ENCODE assay signal across 21 mouse cellular contexts in genomic region chr5:17898948-17899347, GRCm38 (mm10). TPM values are rescaled to one million over a fixed set of nuclear protein-coding genes. Genes with fewer than 3 reads are reported as not detected.
A peak's percentile ranks its signal among the peaks of the same experiment; 100 is the strongest.
DNase-seq lines count a peak whose midpoint lies in the region; ATAC-seq and TF ChIP-seq lines count a peak whose summit lies in the region.
"Had no signal": no experiment of that assay in that cellular context is flagged by ENCODE, and none has a peak within 500 bp of the region (broad histone marks: within the 10 kb centered on the region; RNA-seq: fewer than 3 reads in every experiment).

No protein-coding gene starts in this region.

- no peak overlapping the region for H3K4me3 ChIP-seq in heart, embryonic 14.5 days (ENCODE audit: control insufficient read depth in 1 of 2, insufficient read depth in 1 of 2, low read depth in 1 of 2, low read length in 2 of 2)
- H3K4me3 ChIP-seq in lung, embryonic 14.5 days (ENCODE audit: low read depth, low read length) = no peak overlapping the region
- H3K4me3 ChIP-seq in lung, adult 2 months (replicated peaks; ENCODE audit: extremely low read depth, low read depth, low read length) = no peak overlapping the region
- no peak overlapping the region for H3K4me3 ChIP-seq in liver, embryonic 14.5 days (ENCODE audit: insufficient read depth in 1 of 2, low read depth in 2 of 2, low read length in 2 of 2)
- H3K4me3 ChIP-seq in liver, postnatal 0 days (ENCODE audit: low read depth, low read length) = no peak overlapping the region
- H3K4me3 ChIP-seq: embryonic facial prominence, embryonic 12.5 days; hindbrain, embryonic 10.5 days; intestine, embryonic 15.5 days; limb, embryonic 10.5 days; megakaryocyte, embryonic 14.5 days had no signal

- no peak overlapping the region for H3K4me2 ChIP-seq in heart, embryonic 14.5 days (ENCODE audit: low read length)
- H3K4me2 ChIP-seq in lung, embryonic 14.5 days = no peak overlapping the region
- H3K4me2 ChIP-seq in liver, embryonic 14.5 days (ENCODE audit: low read depth) = no peak overlapping the region
- no peak overlapping the region for H3K4me2 ChIP-seq in liver, postnatal 0 days (ENCODE audit: low read depth, low read length)
- H3K4me2 ChIP-seq: embryonic facial prominence, embryonic 12.5 days; intestine, embryonic 15.5 days had no signal

- no peaks in the 10 kb centered on the region for H3K27me3 ChIP-seq in heart, embryonic 14.5 days (ENCODE audit: control insufficient read depth, insufficient read depth, low read length)
- no peaks in the 10 kb centered on the region for H3K27me3 ChIP-seq in lung, embryonic 14.5 days (ENCODE audit: insufficient read depth, low read length)
- no peaks in the 10 kb centered on the region for H3K27me3 ChIP-seq in liver, embryonic 14.5 days (ENCODE audit: control insufficient read depth, insufficient read depth, low read length)
- H3K27me3 ChIP-seq in liver, postnatal 0 days (ENCODE audit: insufficient read depth, low read length) = no peaks in the 10 kb centered on the region
- H3K27me3 ChIP-seq: embryonic facial prominence, embryonic 12.5 days; intestine, embryonic 15.5 days; megakaryocyte, embryonic 14.5 days had no signal

- 47% methylated on average over 3 of the region's 3 CpGs for WGBS in heart, embryonic 14.5 days
- 41% methylated on average over 3 of the region's 3 CpGs for WGBS in lung, embryonic 14.5 days
- WGBS in lung, adult 2 months = 40% methylated on average over 3 of the region's 3 CpGs
- WGBS in liver, embryonic 14.5 days (ENCODE audit: insufficient replicate concordance) = 23% methylated on average over 3 of the region's 3 CpGs
- 37% methylated on average over 3 of the region's 3 CpGs for WGBS in liver, postnatal 0 days (ENCODE audit: insufficient replicate concordance)

- H3K9ac ChIP-seq in heart, embryonic 14.5 days (ENCODE audit: low read length) = no peak overlapping the region
- no peak overlapping the region for H3K9ac ChIP-seq in lung, embryonic 14.5 days
- H3K9ac ChIP-seq in liver, embryonic 14.5 days (replicated peaks) = no peak overlapping the region
- H3K9ac ChIP-seq in liver, postnatal 0 days (replicated peaks) = no peak overlapping the region
- H3K9ac ChIP-seq: embryonic facial prominence, embryonic 12.5 days; intestine, embryonic 15.5 days had no signal

- no peak for TF ChIP-seq EP300 in liver, embryonic 14.5 days (IDR thresholded peaks at IDR 0.05; ENCODE audit: low read depth)
- peak; percentile 62 for TF ChIP-seq EP300 in liver, postnatal 0 days (IDR thresholded peaks at IDR 0.05; ENCODE audit: low read depth)

- peaks cover 0 to 2% of the 10 kb centered on the region in 2 experiments; a peak in 2 of 4 replicates for H3K4me1 ChIP-seq in heart, embryonic 14.5 days (ENCODE audit: control insufficient read depth in 2 of 2, insufficient read depth in 2 of 2, low read length in 2 of 2)
- no peaks in the 10 kb centered on the region for H3K4me1 ChIP-seq in lung, embryonic 14.5 days (ENCODE audit: insufficient read depth)
- H3K4me1 ChIP-seq in lung, adult 2 months (ENCODE audit: control insufficient read depth, insufficient read depth, low read length) = no peaks in the 10 kb centered on the region
- no peaks in the 10 kb centered on the region for H3K4me1 ChIP-seq in liver, embryonic 14.5 days (replicated peaks; ENCODE audit: control insufficient read depth in 2 of 2, insufficient read depth in 2 of 2, low read length in 1 of 2)
- H3K4me1 ChIP-seq in liver, postnatal 0 days (ENCODE audit: insufficient read depth) = no peaks in the 10 kb centered on the region
- H3K4me1 ChIP-seq: embryonic facial prominence, embryonic 12.5 days; hindbrain, embryonic 10.5 days; intestine, embryonic 15.5 days; megakaryocyte, embryonic 14.5 days had no signal

- intact Hi-C loops in heart, postnatal 36 days (cut with DNase I) = no loop called here
- intact Hi-C loops in left cerebral cortex, postnatal 4 days (cut with DNase I) = no loop called here

- DNase-seq in heart, postnatal 36 days = no peak
- DNase-seq in lung, embryonic 14.5 days = peak; percentile 56
- DNase-seq in lung, adult 2 months = no peak
- DNase-seq in liver, embryonic 14.5 days (ENCODE audit: low read depth in 3 of 3, low spot score in 3 of 3) = no peak
- no peak for DNase-seq in liver, postnatal 0 days
- no peak for DNase-seq in left cerebral cortex, postnatal 4 days
- DNase-seq: adrenal gland, adult 2 months; cerebellum, adult 18-20 months; cerebellum, postnatal 25 days; kidney, adult 8-10 months; kidney, postnatal 10 days; lung, adult 18-20 months; midbrain, embryonic 14.5 days; spleen, adult 18-20 months had no signal

- no peak for TF ChIP-seq CTCF in lung, embryonic 14.5 days (IDR thresholded peaks at IDR 0.05; ENCODE audit: low read depth)
- TF ChIP-seq CTCF in lung, adult 2 months (IDR thresholded peaks at IDR 0.05; ENCODE audit: insufficient read depth, low read length) = no peak
- no peak for TF ChIP-seq CTCF in liver, embryonic 14.5 days (IDR thresholded peaks at IDR 0.05; ENCODE audit: low read depth)
- no peak for TF ChIP-seq CTCF in liver, postnatal 0 days (IDR thresholded peaks at IDR 0.05; ENCODE audit: low read depth)

- H3K27ac ChIP-seq in heart, embryonic 14.5 days (replicated peaks in 1 of 2; ENCODE audit: control insufficient read depth in 1 of 2, insufficient read depth in 1 of 2, low read depth in 2 of 2, low read length in 2 of 2) = peak overlapping the region in 1 of 2 experiments; percentile 50; a peak in 2 of 4 replicates
- H3K27ac ChIP-seq in lung, embryonic 14.5 days (ENCODE audit: low read depth) = no peak overlapping the region
- H3K27ac ChIP-seq in liver, embryonic 14.5 days = no peak overlapping the region
- H3K27ac ChIP-seq in liver, postnatal 0 days (ENCODE audit: low read depth) = no peak overlapping the region
- H3K27ac ChIP-seq: embryonic facial prominence, embryonic 12.5 days; hindbrain, embryonic 10.5 days; intestine, embryonic 15.5 days; limb, embryonic 10.5 days had no signal

- no peak for TF ChIP-seq POLR2A in lung, adult 2 months (IDR thresholded peaks at IDR 0.05; ENCODE audit: borderline replicate concordance, extremely low read depth, low read depth, low read length)

- no peaks in the 10 kb centered on the region for H3K36me3 ChIP-seq in heart, embryonic 14.5 days (ENCODE audit: control insufficient read depth, insufficient read depth, low read length)
- no peaks in the 10 kb centered on the region for H3K36me3 ChIP-seq in lung, embryonic 14.5 days (ENCODE audit: insufficient read depth)
- H3K36me3 ChIP-seq in liver, embryonic 14.5 days (replicated peaks; ENCODE audit: control insufficient read depth, insufficient read depth, low read depth) = no peaks in the 10 kb centered on the region
- H3K36me3 ChIP-seq in liver, postnatal 0 days (replicated peaks; ENCODE audit: insufficient read depth, low read length) = no peaks in the 10 kb centered on the region
- H3K36me3 ChIP-seq: embryonic facial prominence, embryonic 12.5 days; hindbrain, embryonic 10.5 days; intestine, embryonic 15.5 days; limb, embryonic 10.5 days had no signal

- 0 out of 2 replicates have a peak, but pooled peaks have one; percentile 17 for ATAC-seq in heart, embryonic 14.5 days (ENCODE audit: insufficient number of reproducible peaks, insufficient read depth, low FRiP score, low read depth)
- ATAC-seq in lung, embryonic 14.5 days (ENCODE audit: insufficient read depth) = no peak
- peak; percentile 33; the same call in 1 of the 2 replicates for ATAC-seq in liver, embryonic 14.5 days (ENCODE audit: insufficient read depth)
- ATAC-seq in liver, postnatal 0 days = peak; percentile 48
- ATAC-seq: hindbrain, embryonic 16.5 days; intestine, embryonic 15.5 days had no signal

- H3K9me3 ChIP-seq in heart, embryonic 14.5 days (ENCODE audit: control insufficient read depth, low read length) = no peaks in the 10 kb centered on the region
- no peaks in the 10 kb centered on the region for H3K9me3 ChIP-seq in lung, embryonic 14.5 days (ENCODE audit: low read depth, low read length)
- H3K9me3 ChIP-seq in liver, embryonic 14.5 days (ENCODE audit: control insufficient read depth, low read length) = no peaks in the 10 kb centered on the region
- no peaks in the 10 kb centered on the region for H3K9me3 ChIP-seq in liver, postnatal 0 days (ENCODE audit: low read length)
- H3K9me3 ChIP-seq: embryonic facial prominence, embryonic 12.5 days; hindbrain, embryonic 10.5 days; intestine, embryonic 15.5 days; limb, embryonic 10.5 days; megakaryocyte, embryonic 14.5 days had no signal

RNA-seq across cellular contexts. Expression of gene Cd36, which starts 10.3 kb away (rescaled TPM):
- 149 TPM in 2 replicates for polyA plus RNA-seq in heart, embryonic 14.5 days (2014; fragmentation: Nextera tagmentation; extraction: Ambion mirVana)
- total RNA-seq in heart, postnatal 36 days (2021) = 1,000 to 10,000 TPM; 1,925 to 2,084 TPM
- polyA plus RNA-seq in lung, embryonic 14.5 days (2014; fragmentation: Nextera tagmentation; extraction: Ambion mirVana) = 7.6 and 9.7 TPM in 2 replicates
- polyA plus RNA-seq in lung, adult 2 months (2012; rRNA removed) = 154 and 256 TPM in 2 replicates
- 5.2 and 9.3 TPM in 2 replicates for polyA plus RNA-seq in liver, embryonic 14.5 days (2012; rRNA removed)
- polyA plus RNA-seq in liver, embryonic 14.5 days (2014; fragmentation: Nextera tagmentation; extraction: Ambion mirVana) = 23.0 and 25.9 TPM in 2 replicates
- polyA plus RNA-seq in liver, postnatal 0 days (2015; fragmentation: Nextera tagmentation; extraction: Ambion mirVana) = 63.1 and 63.9 TPM in 2 replicates
- 1 to 10 TPM; 1.8 to 1.9 TPM for total RNA-seq in left cerebral cortex, postnatal 4 days (2021)
